Mouse (Mus musculus): ENCODE results near the gene Fbxo28. TPM values are rescaled to one million over a fixed set of nuclear protein-coding genes. Genes with fewer than 3 reads are reported as not detected.

The Fbxo28 gene
- 18.1 and 22.3 TPM in 2 replicates for polyA plus RNA-seq (2015; fragmentation: Nextera tagmentation; extraction: Ambion mirVana)

- H3K27me3 ChIP-seq, result no peaks in the 10 kb centered on the region
- ATAC-seq (ENCODE audit: insufficient number of reproducible peaks, insufficient read depth, low FRiP score, low TSS enrichment, low read depth), result peak; percentile 84
- peak within 1 kb of the TSS; percentile 80 for H3K4me2 ChIP-seq
- peak within 1 kb of the TSS; percentile 99 for H3K4me3 ChIP-seq
- H3K4me1 ChIP-seq, result peaks cover 18% of the 10 kb centered on the region
- H3K27ac ChIP-seq, result peak within 1 kb of the TSS; percentile 84
- H3K36me3 ChIP-seq, result 0 out of 2 replicates have a peak, but pooled peaks cover 6% of the 10 kb centered on the region
- no peaks in the 10 kb centered on the region for H3K9me3 ChIP-seq
- WGBS, result under 1% methylated on average over 92 of the region's 93 CpGs
- H3K9ac ChIP-seq, result peak within 1 kb of the TSS; percentile 99
These were observed at the start of gene Fbxo28 for GRCm38 (mm10) chr1:182340821-182341781. Gene Fbxo28 (minus strand): TSS chr1:182341629.

GRCm38 (mm10) chr1:182388729-182389128 is 47.3 kb upstream of the Fbxo28 start:
- Histone ChIP-seq H3K27me3 (no peaks in the 10 kb centered on the region), H3K4me1 (0 out of 2 replicates have a peak, but pooled peaks cover 4% of the 10 kb centered on the region), H3K9ac (no peak overlapping the region), H3K36me3 (no peaks in the 10 kb centered on the region), H3K4me3 (no peak overlapping the region), H3K4me2 (no peak overlapping the region), H3K9me3 (no peaks in the 10 kb centered on the region), H3K27ac (no peak overlapping the region)
- no peak for ATAC-seq (ENCODE audit: insufficient number of reproducible peaks, insufficient read depth, low FRiP score, low TSS enrichment, low read depth)
- WGBS, result 56% methylated on average over 4 of the region's 4 CpGs

DNA sequence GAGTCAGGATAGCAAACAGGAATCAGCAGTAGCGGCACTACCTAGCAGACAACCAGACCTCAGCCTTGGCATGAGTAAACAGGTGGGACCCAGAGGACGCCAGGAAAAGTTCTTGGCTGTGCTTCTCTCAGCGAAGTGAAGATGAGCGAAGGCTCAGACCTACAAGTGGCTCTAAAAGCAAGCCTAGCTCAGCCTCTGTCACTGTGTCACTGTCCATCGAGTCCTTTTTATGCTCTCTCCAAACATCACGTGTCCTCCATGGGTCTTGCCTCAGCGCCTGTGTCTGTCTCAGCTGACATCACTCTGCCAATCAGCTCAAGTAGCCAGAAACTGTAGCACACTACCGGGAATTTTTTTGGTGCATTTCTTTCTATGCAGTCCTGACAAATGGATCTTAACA is 45.0 kb upstream of the Fbxo28 start:
- H3K4me1 ChIP-seq, result 0 out of 2 replicates have a peak, but pooled peaks cover 4% of the 10 kb centered on the region
- H3K27me3 ChIP-seq, result no peaks in the 10 kb centered on the region
- H3K4me3 ChIP-seq, result no peak overlapping the region
- no peak overlapping the region for H3K9ac ChIP-seq
- ATAC-seq (ENCODE audit: insufficient number of reproducible peaks, insufficient read depth, low FRiP score, low TSS enrichment, low read depth), result no peak
- H3K27ac ChIP-seq, result no peak overlapping the region
- H3K36me3 ChIP-seq, result no peaks in the 10 kb centered on the region
- no peaks in the 10 kb centered on the region for H3K9me3 ChIP-seq
- 87% methylated on average over 8 of the region's 8 CpGs for WGBS
- H3K4me2 ChIP-seq, result no peak overlapping the region

DNA sequence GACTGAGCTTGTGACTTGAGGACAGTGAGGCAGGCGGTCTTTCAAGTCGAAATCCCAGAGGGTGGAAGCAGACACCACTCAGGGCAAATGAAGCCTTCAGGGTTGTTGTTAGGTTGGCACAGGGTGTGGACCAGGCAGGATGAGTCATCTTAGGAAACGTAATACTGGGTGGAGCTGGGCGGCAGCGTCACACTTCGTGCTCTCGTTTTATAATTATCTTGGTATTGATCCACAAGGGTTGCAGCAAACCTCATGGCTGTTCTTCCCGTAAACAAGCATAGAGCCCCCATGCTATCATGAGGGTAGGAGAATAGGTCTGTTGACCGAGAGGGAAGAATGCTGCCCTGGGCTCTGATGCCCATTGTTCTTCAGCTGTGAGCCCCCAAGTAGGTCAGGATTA is 41.7 kb upstream of the Fbxo28 start:
- Histone ChIP-seq H3K9ac (no peak overlapping the region), H3K9me3 (no peaks in the 10 kb centered on the region), H3K27me3 (no peaks in the 10 kb centered on the region), H3K4me3 (no peak overlapping the region), H3K27ac (no peak overlapping the region), H3K4me2 (no peak overlapping the region), H3K4me1 (no peaks in the 10 kb centered on the region), H3K36me3 (no peaks in the 10 kb centered on the region)
- ATAC-seq (ENCODE audit: insufficient number of reproducible peaks, insufficient read depth, low FRiP score, low TSS enrichment, low read depth), result no peak
- whole genome bisulfite sequencing, result 26% methylated on average over 9 of the region's 9 CpGs

- no peak for ATAC-seq (ENCODE audit: insufficient number of reproducible peaks, insufficient read depth, low FRiP score, low TSS enrichment, low read depth)
- 76% methylated on average over 3 of the region's 3 CpGs for WGBS
These were observed 39.9 kb upstream of the Fbxo28 start for GRCm38 (mm10) chr1:182381327-182381726.

GRCm38 (mm10) chr1:182380683-182381082 is 39.3 kb upstream of the Fbxo28 start:
- ATAC-seq (ENCODE audit: insufficient number of reproducible peaks, insufficient read depth, low FRiP score, low TSS enrichment, low read depth), result no peak
- no peaks in the 10 kb centered on the region for H3K36me3 ChIP-seq

More at GRCm38 (mm10) chr1:182381327-182381726, 39.9 kb upstream of the Fbxo28 start:
- Histone ChIP-seq H3K4me3 (no peak overlapping the region), H3K36me3 (no peaks in the 10 kb centered on the region), H3K9me3 (no peaks in the 10 kb centered on the region), H3K4me2 (no peak overlapping the region), H3K27me3 (no peaks in the 10 kb centered on the region), H3K4me1 (no peaks in the 10 kb centered on the region), H3K9ac (no peak overlapping the region), H3K27ac (no peak overlapping the region)

DNA sequence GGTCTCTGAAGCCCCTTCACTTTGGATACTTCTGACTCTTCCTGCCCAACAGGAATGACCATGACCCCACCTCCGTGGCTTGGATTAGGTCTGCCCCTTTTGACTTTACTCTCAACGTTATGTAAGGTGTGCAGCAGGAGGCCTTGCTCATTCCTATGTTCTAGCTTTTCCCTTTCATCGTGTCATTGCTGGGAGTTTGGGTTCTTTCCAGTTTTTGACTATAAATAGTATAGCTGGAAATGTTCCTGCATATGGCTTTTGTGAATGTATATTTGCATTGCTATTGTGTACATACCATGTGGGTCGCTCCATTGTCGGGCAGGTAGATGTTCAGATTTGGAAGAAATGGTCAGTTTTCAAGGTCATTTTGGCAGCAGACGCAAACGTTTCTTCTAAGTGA is 37.4 kb upstream of the Fbxo28 start:
- no peaks in the 10 kb centered on the region for H3K9me3 ChIP-seq
- H3K36me3 ChIP-seq, result no peaks in the 10 kb centered on the region
- no peak overlapping the region for H3K27ac ChIP-seq
- no peak overlapping the region for H3K4me3 ChIP-seq
- WGBS, result 84% methylated on average over 7 of the region's 7 CpGs
- H3K4me1 ChIP-seq, result no peaks in the 10 kb centered on the region
- H3K9ac ChIP-seq, result no peak overlapping the region
- no peaks in the 10 kb centered on the region; the same call in 1 of the 2 replicates for H3K27me3 ChIP-seq
- no peak overlapping the region for H3K4me2 ChIP-seq
- no peak for ATAC-seq (ENCODE audit: insufficient number of reproducible peaks, insufficient read depth, low FRiP score, low TSS enrichment, low read depth)

More at GRCm38 (mm10) chr1:182380683-182381082, 39.3 kb upstream of the Fbxo28 start:
- Histone ChIP-seq H3K4me2 (no peak overlapping the region), H3K27ac (no peak overlapping the region), H3K9me3 (no peaks in the 10 kb centered on the region), H3K27me3 (no peaks in the 10 kb centered on the region), H3K4me1 (no peaks in the 10 kb centered on the region), H3K4me3 (no peak overlapping the region), H3K9ac (no peak overlapping the region)
- WGBS, result 82% methylated on average over 7 of the region's 7 CpGs

GRCm38 (mm10) chr1:182378205-182378835 is 36.9 kb upstream of the Fbxo28 start:
- H3K9ac ChIP-seq, result no peak overlapping the region
- no peaks in the 10 kb centered on the region for H3K4me1 ChIP-seq
- H3K4me3 ChIP-seq, result no peak overlapping the region
- H3K27ac ChIP-seq, result no peak overlapping the region
- H3K9me3 ChIP-seq, result no peaks in the 10 kb centered on the region
- H3K4me2 ChIP-seq, result no peak overlapping the region
- no peaks in the 10 kb centered on the region for H3K36me3 ChIP-seq
- ATAC-seq (ENCODE audit: insufficient number of reproducible peaks, insufficient read depth, low FRiP score, low TSS enrichment, low read depth), result no peak
- no peaks in the 10 kb centered on the region; the same call in 1 of the 2 replicates for H3K27me3 ChIP-seq
- WGBS, result 79% methylated on average over 11 of the region's 11 CpGs

GRCm38 (mm10) chr1:182377519-182377918 is 36.1 kb upstream of the Fbxo28 start:
- H3K9me3 ChIP-seq, result no peaks in the 10 kb centered on the region

GRCm38 (mm10) chr1:182376826-182377225 is 35.4 kb upstream of the Fbxo28 start:
- Histone ChIP-seq H3K27me3 (no peaks in the 10 kb centered on the region; the same call in 1 of the 2 replicates), H3K4me1 (no peaks in the 10 kb centered on the region), H3K27ac (no peak overlapping the region), H3K9me3 (no peaks in the 10 kb centered on the region), H3K9ac (no peak overlapping the region), H3K4me3 (no peak overlapping the region), H3K4me2 (no peak overlapping the region), H3K36me3 (no peaks in the 10 kb centered on the region)
- WGBS, result 85% methylated on average over 7 of the region's 7 CpGs
- ATAC-seq (ENCODE audit: insufficient number of reproducible peaks, insufficient read depth, low FRiP score, low TSS enrichment, low read depth), result no peak

More at GRCm38 (mm10) chr1:182377519-182377918, 36.1 kb upstream of the Fbxo28 start:
- Histone ChIP-seq H3K9ac (no peak overlapping the region), H3K27ac (no peak overlapping the region), H3K27me3 (no peaks in the 10 kb centered on the region; the same call in 1 of the 2 replicates), H3K36me3 (no peaks in the 10 kb centered on the region), H3K4me2 (no peak overlapping the region), H3K4me3 (no peak overlapping the region), H3K4me1 (no peaks in the 10 kb centered on the region)
- 80% methylated on average over 6 of the region's 6 CpGs for whole genome bisulfite sequencing
- ATAC-seq (ENCODE audit: insufficient number of reproducible peaks, insufficient read depth, low FRiP score, low TSS enrichment, low read depth), result no peak

- Histone ChIP-seq H3K27ac (no peak overlapping the region), H3K4me1 (no peaks in the 10 kb centered on the region), H3K36me3 (no peaks in the 10 kb centered on the region), H3K27me3 (no peaks in the 10 kb centered on the region; the same call in 1 of the 2 replicates), H3K4me2 (0 out of 2 replicates have a peak overlapping the region, but pooled peaks have one; percentile 20), H3K4me3 (no peak overlapping the region), H3K9ac (no peak overlapping the region), H3K9me3 (no peaks in the 10 kb centered on the region)
- no peak for ATAC-seq (ENCODE audit: insufficient number of reproducible peaks, insufficient read depth, low FRiP score, low TSS enrichment, low read depth)
- WGBS, result 29% methylated on average over 8 of the region's 8 CpGs
These were observed 34.8 kb upstream of the Fbxo28 start for GRCm38 (mm10) chr1:182376221-182376620.
